Mouse (Mus musculus) kidney, postnatal 0 days (tissue): ENCODE data around the gene Ywhab. TPM values are rescaled to one million over a fixed set of nuclear protein-coding genes. Genes with fewer than 3 reads are reported as not detected.

Experiments
- ATAC-seq: fragments of 200-750 bp; cut with Nextera tagmentation; replicated peaks from 2 replicates; pipeline ENCODE4 v1.8.0; 2017; ENCODE audit warnings: low read depth, moderate number of reproducible peaks, moderate TSS enrichment, moderate library complexity; ENCODE audit not compliant: low FRiP score
- DNase-seq: peaks from one replicate; pipeline ENCODE4 v3.0.0-alpha.2; 2016; ENCODE audit warnings: low spot score
- H3K27ac ChIP-seq: fragments of 300-500 bp; sonication (generic); 2 replicates; pipeline ENCODE4 v1.5.1; 2014; ENCODE audit warnings: mild to moderate bottlenecking
- H3K27me3 ChIP-seq: fragments of 300-500 bp; sonication (generic); 2 replicates; pipeline ENCODE4 v1.6.1; 2014; ENCODE audit warnings: low read length, mixed read lengths; ENCODE audit not compliant: insufficient read depth
- H3K36me3 ChIP-seq: fragments of 300-500 bp; sonication (generic); 2 replicates; pipeline ENCODE4 v1.6.1; 2014; ENCODE audit warnings: low read length, mixed read lengths; ENCODE audit not compliant: insufficient read depth
- H3K4me1 ChIP-seq: fragments of 300-500 bp; sonication (generic); replicated peaks from 2 replicates; pipeline ENCODE4 v1.6.1; 2014; ENCODE audit warnings: antibody characterized with exemption, low read length, mixed read lengths; ENCODE audit not compliant: insufficient read depth
- H3K4me2 ChIP-seq: fragments of 300-500 bp; sonication (generic); 2 replicates; pipeline ENCODE4 v1.6.1; 2014; ENCODE audit warnings: mild to moderate bottlenecking, low read length, moderate library complexity, mixed read lengths
- H3K4me3 ChIP-seq: fragments of 300-500 bp; sonication (generic); replicated peaks from 2 replicates; pipeline ENCODE4 v1.5.1; 2014; ENCODE audit warnings: low read depth, low read length
- H3K9ac ChIP-seq: fragments of 300-500 bp; sonication (generic); 2 replicates; pipeline ENCODE4 v1.6.1; 2014; ENCODE audit warnings: low read depth, low read length
- H3K9me3 ChIP-seq: fragments of 300-500 bp; sonication (generic); replicated peaks from 2 replicates; pipeline ENCODE4 v1.6.1; 2016; ENCODE audit warnings: low read length, inconsistent platforms, mixed read lengths
- CTCF ChIP-seq: IDR thresholded peaks from 2 replicates; pipeline ENCODE4 v1.5.1; 2016; ENCODE audit warnings: antibody characterized with exemption, low read depth, mild to moderate bottlenecking, moderate library complexity
- WGBS: fragments of 180-500 bp; shearing (Covaris S2); extraction: QIAGEN DNeasy Blood & Tissue Kit; methylation state at CpG from one replicate; pipeline ENCODE4 v1.1.7; 2014; 5-methylcytosine and 5-hydroxymethylcytosine counted together
- polyA plus RNA-seq: library from polyadenylated mRNA; unstranded; fragments of >200 nt; fragmentation: Nextera tagmentation; extraction: Ambion mirVana; gene quantifications from 2 replicates; pipeline ENCODE4 v1.2.1, GENCODE M21; 2015

The Ywhab gene
- polyA plus RNA-seq, 1 experiment from 2014 or later: 261 TPM

- 44% methylated on average over 10 of the region's 10 CpGs for WGBS
These were observed 41.8 kb downstream of the Ywhab start for GRCm38 (mm10) chr2:164036520-164037019.

DNA sequence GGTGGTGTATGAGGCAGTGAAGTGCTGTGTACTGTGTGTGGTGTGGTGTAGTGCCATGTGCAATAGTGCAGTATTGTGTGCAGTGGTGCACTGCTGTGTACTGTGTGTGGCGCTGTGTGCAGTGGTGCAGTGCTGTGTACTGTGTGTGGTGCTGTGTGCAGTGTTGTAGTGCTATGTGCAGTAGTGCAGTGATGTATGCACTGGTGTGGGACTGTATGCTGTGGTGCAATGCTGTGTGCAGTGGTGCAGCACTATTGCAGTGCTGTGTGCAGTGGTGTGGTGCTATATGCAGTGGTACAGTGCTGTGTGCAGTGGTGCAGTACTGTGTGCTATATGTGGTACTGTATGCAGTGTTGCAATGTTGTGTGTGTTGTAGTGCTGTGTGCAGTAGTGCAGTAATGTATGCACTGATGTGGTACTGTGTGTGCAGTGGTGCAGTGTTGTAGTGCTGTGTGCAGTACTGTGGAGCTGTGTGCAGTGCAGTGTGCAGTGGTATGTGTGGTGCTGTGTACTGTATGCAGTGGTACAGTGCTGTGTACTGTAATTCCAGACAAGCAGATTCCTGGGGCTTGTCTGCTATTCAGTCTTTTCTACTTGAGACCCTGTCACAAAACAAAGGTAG lies 43.8 kb downstream of the Ywhab start:
- H3K27ac ChIP-seq: no peak overlapping the region
- H3K27me3 ChIP-seq: no peaks in the 10 kb centered on the region
- no peak for TF ChIP-seq CTCF
- 96% methylated on average over 1 of the region's 1 CpGs for WGBS
- H3K9me3 ChIP-seq: no peaks in the 10 kb centered on the region
- H3K4me2 ChIP-seq: no peak overlapping the region
- DNase-seq: no peak
- peak; percentile 52 for ATAC-seq
- no peak overlapping the region for H3K4me3 ChIP-seq
- H3K36me3 ChIP-seq: no peaks in the 10 kb centered on the region
- no peaks in the 10 kb centered on the region for H3K4me1 ChIP-seq
- H3K9ac ChIP-seq: no peak overlapping the region

More at GRCm38 (mm10) chr2:164036520-164037019, 41.8 kb downstream of the Ywhab start:
- ATAC-seq (peak; percentile 42), DNase-seq (peak; percentile 35)
- H3K4me2 ChIP-seq: no peak overlapping the region
- no peak overlapping the region for H3K4me3 ChIP-seq
- H3K9ac ChIP-seq: no peak overlapping the region
- H3K9me3 ChIP-seq: no peaks in the 10 kb centered on the region
- no peak overlapping the region for H3K27ac ChIP-seq
- H3K36me3 ChIP-seq: no peaks in the 10 kb centered on the region
- no peaks in the 10 kb centered on the region for H3K4me1 ChIP-seq
- peak; percentile 54 for TF ChIP-seq CTCF
- H3K27me3 ChIP-seq: no peaks in the 10 kb centered on the region

- DNase-seq: no peak
- Histone ChIP-seq H3K4me2 (no peak overlapping the region), H3K27ac (no peak overlapping the region), H3K9me3 (no peaks in the 10 kb centered on the region), H3K4me1 (no peaks in the 10 kb centered on the region), H3K27me3 (no peaks in the 10 kb centered on the region), H3K4me3 (no peak overlapping the region), H3K9ac (no peak overlapping the region), H3K36me3 (no peaks in the 10 kb centered on the region)
- WGBS: 87% methylated on average over 6 of the region's 6 CpGs
- ATAC-seq: no peak
- no peak for TF ChIP-seq CTCF
These were observed 46.2 kb downstream of the Ywhab start for GRCm38 (mm10) chr2:164040949-164041348.

DNA sequence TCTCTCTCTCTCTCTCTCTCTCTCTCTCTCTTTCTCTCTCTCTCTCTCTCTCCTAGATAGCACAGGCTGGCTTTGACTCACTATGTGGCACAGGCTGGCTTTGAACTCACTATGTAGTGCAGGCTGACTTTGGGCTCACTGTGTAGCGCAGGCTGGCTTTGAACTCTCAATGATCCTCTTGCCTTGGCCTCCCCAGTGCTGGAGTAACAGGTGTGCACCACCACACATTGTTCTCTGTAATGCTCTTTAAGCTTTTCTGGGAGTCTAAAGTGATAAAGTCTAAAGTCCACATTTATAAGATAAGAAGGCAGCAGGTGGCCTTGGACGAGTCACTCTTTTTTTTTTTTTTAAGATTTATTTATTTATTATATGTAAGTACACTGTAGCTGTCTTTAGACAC lies 46.8 kb downstream of the Ywhab start:
- no peaks in the 10 kb centered on the region for H3K27me3 ChIP-seq
- ATAC-seq: no peak
- H3K4me1 ChIP-seq: no peaks in the 10 kb centered on the region
- H3K4me3 ChIP-seq: no peak overlapping the region
- H3K9ac ChIP-seq: no peak overlapping the region
- no peak overlapping the region for H3K27ac ChIP-seq
- no peak for TF ChIP-seq CTCF
- no peak overlapping the region for H3K4me2 ChIP-seq
- H3K36me3 ChIP-seq: no peaks in the 10 kb centered on the region
- no peaks in the 10 kb centered on the region for H3K9me3 ChIP-seq
- 87% methylated on average over 2 of the region's 2 CpGs for WGBS
- DNase-seq: no peak

- H3K4me3 ChIP-seq: peak overlapping the region; percentile 20
- H3K27ac ChIP-seq: no peak overlapping the region
- no peak overlapping the region for H3K9ac ChIP-seq
These were observed 52.5 kb downstream of the Ywhab start for GRCm38 (mm10) chr2:164047197-164047690.

DNA sequence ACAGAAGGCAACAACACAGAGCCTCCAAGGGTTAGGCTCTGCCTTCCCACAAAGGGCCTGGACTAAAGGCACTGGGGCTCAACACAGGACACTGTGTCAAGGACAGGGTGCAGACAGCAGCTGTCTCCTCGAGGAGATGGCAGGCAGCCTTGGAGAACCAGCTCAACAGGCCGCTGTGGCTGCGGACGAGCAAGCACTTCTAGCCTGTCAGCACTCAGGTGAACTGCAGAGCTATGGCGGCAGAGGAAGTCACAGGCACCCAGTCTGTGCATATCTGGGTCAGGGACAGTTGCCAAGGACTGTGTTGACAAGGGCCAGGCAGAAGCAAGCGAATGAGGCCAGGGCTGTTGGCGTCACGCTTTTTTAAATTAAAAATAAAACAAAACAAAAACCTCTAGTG lies 59.0 kb downstream of the Ywhab start:
- H3K27me3 ChIP-seq: no peaks in the 10 kb centered on the region
- no peaks in the 10 kb centered on the region for H3K4me1 ChIP-seq
- H3K4me3 ChIP-seq: no peak overlapping the region
- ATAC-seq (no peak), DNase-seq (no peak)
- H3K4me2 ChIP-seq: no peak overlapping the region
- H3K9me3 ChIP-seq: no peaks in the 10 kb centered on the region
- TF ChIP-seq CTCF: no peak
- H3K9ac ChIP-seq: no peak overlapping the region
- no peak overlapping the region for H3K27ac ChIP-seq
- WGBS: 87% methylated on average over 8 of the region's 8 CpGs
- H3K36me3 ChIP-seq: peaks cover 39% of the 10 kb centered on the region

More at GRCm38 (mm10) chr2:164047197-164047690, 52.5 kb downstream of the Ywhab start:
- H3K9me3 ChIP-seq: no peaks in the 10 kb centered on the region
- DNase-seq: peak; percentile 46
- 4% methylated on average over 14 of the region's 16 CpGs for WGBS
- peaks cover 3% of the 10 kb centered on the region; the same call in 1 of the 2 replicates for H3K36me3 ChIP-seq
- H3K4me2 ChIP-seq: peak overlapping the region; percentile 52
- peak; percentile 74 for ATAC-seq
- 0 out of 2 replicates have a peak, but pooled peaks cover 2% of the 10 kb centered on the region for H3K4me1 ChIP-seq
- H3K27me3 ChIP-seq: no peaks in the 10 kb centered on the region
- TF ChIP-seq CTCF: no peak
